Mouse (Mus musculus) C2C12 (cell line): Measurements from ENCODE around the gene Tom1. TPM values are rescaled to one million over a fixed set of nuclear protein-coding genes. Genes with fewer than 3 reads are reported as not detected.

Source experiments
- H3K27me3 ChIP-seq: one replicate; pipeline ENCODE4 v1.6.1; 2011; ENCODE audit not compliant: control insufficient read depth, insufficient read depth, insufficient read length
- H3K36me3 ChIP-seq: one replicate; pipeline ENCODE4 v1.6.1; 2011; ENCODE audit not compliant: control insufficient read depth, insufficient read depth
- H3K4me3 ChIP-seq: one replicate; pipeline ENCODE4 v1.5.1; 2011; ENCODE audit warnings: mild to moderate bottlenecking, control low read depth; ENCODE audit not compliant: poor library complexity, insufficient read depth, severe bottlenecking
- H3K79me2 ChIP-seq: one replicate; pipeline ENCODE4 v1.6.1; 2011; ENCODE audit not compliant: control insufficient read depth, insufficient read depth
- H3K79me3 ChIP-seq: one replicate; pipeline ENCODE4 v1.6.1; 2011; ENCODE audit warnings: low read depth, control low read depth
- H3ac ChIP-seq: one replicate; pipeline ENCODE3; 2011; ENCODE audit warnings: low read depth; ENCODE audit not compliant: control insufficient read depth, insufficient read length
- CEBPB ChIP-seq: IDR thresholded peaks from one replicate; pipeline ENCODE4 v1.6.1; 2011; ENCODE audit warnings: low read depth, mild to moderate bottlenecking, control low read depth, moderate library complexity
- CTCF ChIP-seq: IDR thresholded peaks from one replicate; pipeline ENCODE4 v1.5.1; 2011; ENCODE audit not compliant: control insufficient read depth, insufficient read depth, insufficient read length
- FOSL1 ChIP-seq: IDR thresholded peaks from one replicate; pipeline ENCODE4 v1.8.0; 2011; ENCODE audit warnings: mild to moderate bottlenecking, low read length; ENCODE audit not compliant: poor library complexity, insufficient read depth, severe bottlenecking
- MAX ChIP-seq: IDR thresholded peaks from one replicate; pipeline ENCODE4 v1.6.1; 2011; ENCODE audit warnings: mild to moderate bottlenecking, control low read depth
- MYOD1 ChIP-seq: IDR thresholded peaks from one replicate; pipeline ENCODE4 v1.6.1; 2011; ENCODE audit warnings: low read depth; ENCODE audit not compliant: control insufficient read depth, insufficient read length
- MYOG ChIP-seq: IDR thresholded peaks from one replicate; pipeline ENCODE4 v1.6.1; 2011; ENCODE audit not compliant: control insufficient read depth, insufficient read length; ENCODE audit errors: extremely low read depth
- USF1 ChIP-seq: IDR thresholded peaks from one replicate; pipeline ENCODE4 v1.6.1; 2011; ENCODE audit warnings: low read depth, mild to moderate bottlenecking, control low read depth, moderate library complexity
- polyA plus RNA-seq: library from polyadenylated mRNA; unstranded; fragments of >200 nt; fragmentation: generic; extraction: Trizol; gene quantifications from one replicate; pipeline ENCODE4 v1.2.1, GENCODE M21; 2012; ENCODE audit warnings: missing spikeins

Gene Tom1
- polyA plus RNA-seq, 1 experiment = 31.4 TPM

- TF ChIP-seq MYOG = no peak
- no peak for TF ChIP-seq CEBPB
- TF ChIP-seq MAX = no peak
- no peak for TF ChIP-seq FOSL1
- TF ChIP-seq MYOD1 = no peak
- no peak for TF ChIP-seq USF1
- no peak for TF ChIP-seq CTCF
- H3K36me3 ChIP-seq = no peaks in the 10 kb centered on the region
- no peaks in the 10 kb centered on the region for H3K79me2 ChIP-seq
- no peaks in the 10 kb centered on the region for H3K79me3 ChIP-seq
- no peaks in the 10 kb centered on the region for H3K27me3 ChIP-seq
- H3ac ChIP-seq = no peak overlapping the region
- H3K4me3 ChIP-seq = no peak overlapping the region
Measured at GRCm38 (mm10) chr8:75084382-75085064, 51.0 kb downstream of the Tom1 start.

GRCm38 (mm10) chr8:75086002-75086401 is 52.5 kb downstream of the Tom1 start:
- no peaks in the 10 kb centered on the region for H3K36me3 ChIP-seq
- no peaks in the 10 kb centered on the region for H3K79me2 ChIP-seq
- no peak overlapping the region for H3ac ChIP-seq
- no peak overlapping the region for H3K4me3 ChIP-seq
- H3K79me3 ChIP-seq = no peaks in the 10 kb centered on the region
- TF ChIP-seq MYOD1 (no peak), USF1 (no peak), MYOG (no peak), FOSL1 (no peak), CEBPB (no peak)
- no peaks in the 10 kb centered on the region for H3K27me3 ChIP-seq

GRCm38 (mm10) chr8:75087127-75087526 is 53.6 kb downstream of the Tom1 start:
- Histone ChIP-seq H3K79me2 (no peaks in the 10 kb centered on the region), H3K79me3 (no peaks in the 10 kb centered on the region), H3K36me3 (no peaks in the 10 kb centered on the region), H3K4me3 (no peak overlapping the region), H3K27me3 (no peaks in the 10 kb centered on the region), H3ac (no peak overlapping the region)
- no peak for TF ChIP-seq MYOD1
- TF ChIP-seq CEBPB = no peak
- TF ChIP-seq MYOG = no peak
- TF ChIP-seq MAX = no peak

- no peaks in the 10 kb centered on the region for H3K27me3 ChIP-seq
- no peaks in the 10 kb centered on the region for H3K36me3 ChIP-seq
- H3ac ChIP-seq = peak overlapping the region; percentile 35
- peaks cover 7% of the 10 kb centered on the region for H3K79me3 ChIP-seq
- TF ChIP-seq CEBPB (peak; percentile 74), MYOD1 (peak; percentile 17), FOSL1 (no peak), USF1 (no peak)
- H3K79me2 ChIP-seq = peaks cover 9% of the 10 kb centered on the region
- no peak overlapping the region for H3K4me3 ChIP-seq
Measured at GRCm38 (mm10) chr8:75088989-75089881, 55.7 kb downstream of the Tom1 start.

- Histone ChIP-seq H3ac (no peak overlapping the region), H3K27me3 (no peaks in the 10 kb centered on the region), H3K4me3 (no peak overlapping the region), H3K36me3 (peaks cover 13% of the 10 kb centered on the region), H3K79me3 (peaks cover 22% of the 10 kb centered on the region), H3K79me2 (peaks cover 25% of the 10 kb centered on the region)
- TF ChIP-seq MYOD1 = no peak
- TF ChIP-seq USF1 = no peak
- TF ChIP-seq FOSL1 = no peak
- TF ChIP-seq MYOG = no peak
- no peak for TF ChIP-seq CEBPB
- TF ChIP-seq MAX = no peak
- TF ChIP-seq CTCF = no peak
Measured at GRCm38 (mm10) chr8:75090781-75091365, 57.4 kb downstream of the Tom1 start.
